Mouse (Mus musculus): ENCODE measurements around the gene Unc93b1. TPM values are rescaled to one million over a fixed set of nuclear protein-coding genes. Genes with fewer than 3 reads are reported as not detected.
A peak's percentile ranks its signal among the peaks of the same experiment; 100 is the strongest.

The Unc93b1 gene
- 5.1 and 8.0 TPM in 2 replicates for polyA plus RNA-seq (2016; fragmentation: Nextera tagmentation; extraction: Ambion mirVana)

DNA sequence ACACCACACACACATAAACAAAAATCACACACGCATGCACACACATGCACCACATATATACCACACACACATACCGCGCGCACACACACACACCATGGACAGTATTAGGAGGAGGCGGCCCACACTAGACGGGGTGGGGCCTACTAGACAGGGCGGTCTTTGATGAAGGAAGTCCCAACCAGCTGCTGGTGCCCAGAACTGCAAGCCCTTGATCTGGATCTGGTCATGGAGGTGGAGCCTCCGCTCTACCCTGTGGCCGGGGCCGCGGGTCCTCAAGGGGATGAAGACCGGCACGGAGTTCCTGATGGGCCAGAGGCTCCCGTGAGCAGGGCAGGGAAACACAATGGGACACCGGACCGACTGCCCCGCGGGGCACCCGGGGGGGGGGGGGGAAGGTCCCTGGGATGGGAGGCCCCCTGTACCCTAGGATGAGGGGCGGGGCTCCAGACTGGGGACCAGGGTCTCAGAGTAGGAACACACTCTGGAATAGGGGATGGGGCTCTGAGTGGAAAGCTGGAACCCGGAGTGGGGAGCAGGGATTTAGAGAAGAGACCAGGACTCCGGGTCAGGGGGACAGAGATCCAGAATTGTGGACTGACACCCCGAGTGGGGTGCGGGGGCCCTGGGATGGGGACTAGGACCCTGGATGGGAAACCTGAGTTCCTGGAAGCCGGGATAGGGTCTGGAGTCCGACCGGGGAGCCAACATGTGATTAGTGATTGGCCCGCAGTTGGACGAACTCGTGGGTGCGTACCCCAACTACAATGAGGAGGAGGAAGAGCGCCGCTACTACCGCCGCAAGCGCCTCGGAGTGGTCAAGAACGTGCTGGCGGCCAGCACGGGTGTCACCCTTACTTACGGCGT is at the start of gene Unc93b1:
Unc93b1 (plus strand) TSS at position 155 of the 864 bp plus-strand sequence.
- peak within 1 kb of the TSS; percentile 77 for H3K27ac ChIP-seq (replicated peaks)
- peak within 1 kb of the TSS; percentile 60 for H3K4me3 ChIP-seq
- H3K4me1 ChIP-seq = peaks cover 18% of the 10 kb centered on the region
- no peaks in the 10 kb centered on the region for H3K36me3 ChIP-seq
- peak; percentile 52 for DNase-seq (ENCODE audit: low spot score)
- H3K27me3 ChIP-seq (ENCODE audit: low read depth, poor library complexity, severe bottlenecking) = peaks cover 29% of the 10 kb centered on the region
- WGBS = 6% methylated on average over 42 of the region's 42 CpGs
- no peaks in the 10 kb centered on the region for H3K9me3 ChIP-seq (replicated peaks)

DNA sequence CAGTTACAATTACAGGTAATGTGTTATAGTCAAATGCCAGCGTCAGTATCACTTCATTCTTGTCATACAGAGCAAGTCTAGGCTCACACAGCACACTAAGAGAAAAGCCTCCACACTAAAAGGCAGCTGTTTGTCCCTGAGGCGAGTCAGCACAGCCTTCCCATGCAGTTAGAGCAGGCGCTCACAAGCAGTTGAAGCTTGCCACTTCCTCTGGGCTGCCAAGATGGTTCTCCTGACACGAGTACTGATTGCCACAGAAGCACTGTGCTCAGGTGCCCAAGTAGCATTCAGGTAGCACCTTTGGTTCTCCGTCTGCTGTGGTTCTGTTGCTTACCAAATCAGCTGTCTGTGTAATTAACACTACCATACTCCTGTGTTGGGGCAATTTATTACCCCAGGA is 45.9 kb upstream of the Unc93b1 start:
- H3K27me3 ChIP-seq (ENCODE audit: low read depth, poor library complexity, severe bottlenecking) = no peaks in the 10 kb centered on the region
- no peak overlapping the region for H3K27ac ChIP-seq (replicated peaks)
- H3K36me3 ChIP-seq = peaks cover 94% of the 10 kb centered on the region
- no peaks in the 10 kb centered on the region for H3K9me3 ChIP-seq (replicated peaks)
- H3K4me3 ChIP-seq = no peak overlapping the region
- no peak for DNase-seq (ENCODE audit: low spot score)
- no peaks in the 10 kb centered on the region for H3K4me1 ChIP-seq
- WGBS = 94% methylated on average over 5 of the region's 5 CpGs

DNA sequence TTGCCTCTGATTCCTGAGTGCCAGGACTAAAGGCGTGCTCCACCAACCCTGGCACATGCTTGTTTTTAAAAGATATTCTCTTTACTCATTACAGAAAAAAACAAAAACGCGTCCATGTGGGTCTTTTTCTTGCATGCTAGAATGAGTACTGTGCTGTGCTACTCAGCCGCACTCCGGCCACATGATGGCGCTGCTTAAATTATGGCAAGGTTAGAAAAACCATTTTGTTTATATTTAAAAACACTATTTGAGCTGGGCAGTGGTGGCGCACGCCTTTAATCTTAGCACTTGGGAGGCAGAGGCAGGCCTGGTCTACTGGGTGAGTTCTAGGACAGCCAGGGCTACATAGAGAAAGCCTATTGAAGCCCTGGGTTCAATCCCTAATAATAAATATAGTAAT is 44.8 kb upstream of the Unc93b1 start:
- Histone ChIP-seq H3K4me3 (no peak overlapping the region), H3K9me3 (replicated peaks) (no peaks in the 10 kb centered on the region), H3K27me3 (ENCODE audit: low read depth, poor library complexity, severe bottlenecking) (no peaks in the 10 kb centered on the region), H3K36me3 (peaks cover 94% of the 10 kb centered on the region), H3K4me1 (peaks cover 9% of the 10 kb centered on the region), H3K27ac (replicated peaks) (no peak overlapping the region)
- WGBS = 90% methylated on average over 8 of the region's 8 CpGs
- no peak for DNase-seq (ENCODE audit: low spot score)

DNA sequence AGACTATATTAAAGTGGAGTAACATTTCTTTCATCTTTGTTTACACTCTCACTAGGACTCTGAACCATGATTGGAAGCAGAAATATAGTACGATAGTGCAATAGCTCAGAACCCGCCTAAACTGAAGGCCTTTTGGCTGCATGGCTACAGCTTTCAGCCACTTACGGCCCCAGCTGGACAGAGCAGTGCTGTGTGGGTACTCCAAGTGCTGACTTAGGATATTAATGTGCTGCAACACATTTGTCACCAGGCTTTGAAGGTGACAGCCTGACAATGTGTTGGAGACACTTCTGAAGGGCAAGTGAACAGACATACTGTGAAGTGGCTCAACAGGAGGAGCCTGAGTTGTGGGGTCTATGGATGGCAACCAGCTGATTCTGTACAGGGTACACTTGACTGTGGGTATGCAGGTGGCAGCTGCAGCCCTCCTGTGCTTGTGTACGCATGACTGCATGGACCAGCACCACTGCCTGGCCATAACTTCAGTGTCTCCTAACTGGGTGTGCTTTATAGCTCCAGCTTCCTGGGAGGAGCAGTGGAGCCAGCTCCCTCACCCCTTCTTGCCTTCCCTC is 41.4 kb upstream of the Unc93b1 start:
- no peak overlapping the region for H3K4me3 ChIP-seq
- H3K27me3 ChIP-seq (ENCODE audit: low read depth, poor library complexity, severe bottlenecking) = no peaks in the 10 kb centered on the region
- peaks cover 89% of the 10 kb centered on the region for H3K36me3 ChIP-seq
- no peaks in the 10 kb centered on the region for H3K9me3 ChIP-seq (replicated peaks)
- DNase-seq (ENCODE audit: low spot score) = no peak
- H3K27ac ChIP-seq (replicated peaks) = no peak overlapping the region
- H3K4me1 ChIP-seq = peaks cover 23% of the 10 kb centered on the region
- 98% methylated on average over 4 of the region's 4 CpGs for WGBS

DNA sequence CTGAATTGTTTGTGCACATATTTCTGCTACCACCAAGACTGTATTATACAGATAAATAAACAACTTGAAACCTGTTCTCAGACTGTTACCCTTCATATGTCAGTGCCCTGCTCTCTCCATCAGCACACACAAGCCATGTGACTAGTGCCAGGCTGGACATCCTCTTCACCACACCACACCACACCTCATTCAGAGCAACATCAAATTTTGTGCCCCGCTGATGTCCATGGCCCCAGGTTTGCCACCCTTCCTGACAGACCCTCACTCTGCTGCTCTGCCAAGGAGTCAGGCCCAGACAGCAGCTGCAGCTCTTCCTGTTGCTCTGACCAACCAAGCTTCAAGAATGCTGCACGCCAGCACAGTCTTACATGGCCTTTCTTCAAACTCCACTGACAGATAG is 40.7 kb upstream of the Unc93b1 start:
- peaks cover 23% of the 10 kb centered on the region for H3K4me1 ChIP-seq
- H3K36me3 ChIP-seq = peaks cover 82% of the 10 kb centered on the region
- H3K4me3 ChIP-seq = no peak overlapping the region
- no peak for DNase-seq (ENCODE audit: low spot score)
- no peaks in the 10 kb centered on the region for H3K9me3 ChIP-seq (replicated peaks)
- no peaks in the 10 kb centered on the region for H3K27me3 ChIP-seq (ENCODE audit: low read depth, poor library complexity, severe bottlenecking)
- WGBS = 89% methylated on average over 2 of the region's 2 CpGs
- no peak overlapping the region for H3K27ac ChIP-seq (replicated peaks)

DNA sequence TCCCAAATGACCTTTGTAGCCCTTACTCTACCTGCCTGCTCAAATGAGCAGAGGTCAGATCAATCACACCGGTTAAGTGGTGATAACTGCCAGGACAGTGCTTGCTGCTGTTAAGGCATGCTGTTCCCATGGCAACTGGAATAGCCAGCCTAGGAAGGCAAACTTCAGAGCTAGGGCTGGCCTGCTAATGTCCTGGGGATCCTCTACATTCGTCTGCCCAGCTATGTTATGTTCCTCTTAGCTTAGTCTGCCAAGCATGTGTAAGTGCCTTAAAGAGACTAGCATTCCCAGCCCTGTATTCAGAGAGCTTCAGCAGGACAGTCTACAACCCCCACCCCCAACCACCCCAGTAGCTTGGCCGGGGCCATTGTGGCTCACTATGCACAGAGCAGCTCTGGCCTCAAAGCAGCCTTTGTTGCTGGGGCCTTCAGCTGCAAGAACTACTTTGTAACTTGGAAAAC is 39.8 kb upstream of the Unc93b1 start:
- no peaks in the 10 kb centered on the region for H3K27me3 ChIP-seq (ENCODE audit: low read depth, poor library complexity, severe bottlenecking)
- WGBS = 41% methylated on average over 3 of the region's 3 CpGs
- H3K4me3 ChIP-seq = no peak overlapping the region
- peak overlapping the region; percentile 74 for H3K27ac ChIP-seq (replicated peaks)
- peaks cover 74% of the 10 kb centered on the region for H3K36me3 ChIP-seq
- H3K4me1 ChIP-seq = peaks cover 23% of the 10 kb centered on the region
- peak; percentile 38 for DNase-seq (ENCODE audit: low spot score)
- no peaks in the 10 kb centered on the region for H3K9me3 ChIP-seq (replicated peaks)

DNA sequence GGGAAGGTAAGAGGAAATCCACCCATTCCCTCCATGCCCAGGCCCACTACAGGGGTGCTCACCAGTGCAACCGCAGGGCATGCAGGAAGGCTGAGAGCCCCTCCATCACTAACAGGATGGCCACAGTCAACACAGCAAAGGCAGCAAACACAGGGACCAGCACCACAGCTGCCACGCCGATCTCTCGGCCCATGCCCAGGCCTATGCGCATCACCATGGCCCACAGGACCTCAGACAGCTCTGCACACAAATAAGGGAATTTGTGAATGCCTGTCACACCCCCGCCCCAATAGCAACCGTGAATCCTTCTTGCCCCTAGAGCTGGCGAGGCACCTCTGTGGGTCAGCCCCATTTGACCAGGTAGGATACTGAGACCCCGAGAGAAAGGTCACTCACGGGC is 38.8 kb upstream of the Unc93b1 start:
- Histone ChIP-seq H3K27ac (replicated peaks) (peak overlapping the region; percentile 74), H3K4me3 (no peak overlapping the region), H3K9me3 (replicated peaks) (no peaks in the 10 kb centered on the region), H3K4me1 (peaks cover 23% of the 10 kb centered on the region), H3K36me3 (peaks cover 64% of the 10 kb centered on the region), H3K27me3 (ENCODE audit: low read depth, poor library complexity, severe bottlenecking) (no peaks in the 10 kb centered on the region)
- DNase-seq (ENCODE audit: low spot score) = no peak
- 94% methylated on average over 10 of the region's 10 CpGs for WGBS

DNA sequence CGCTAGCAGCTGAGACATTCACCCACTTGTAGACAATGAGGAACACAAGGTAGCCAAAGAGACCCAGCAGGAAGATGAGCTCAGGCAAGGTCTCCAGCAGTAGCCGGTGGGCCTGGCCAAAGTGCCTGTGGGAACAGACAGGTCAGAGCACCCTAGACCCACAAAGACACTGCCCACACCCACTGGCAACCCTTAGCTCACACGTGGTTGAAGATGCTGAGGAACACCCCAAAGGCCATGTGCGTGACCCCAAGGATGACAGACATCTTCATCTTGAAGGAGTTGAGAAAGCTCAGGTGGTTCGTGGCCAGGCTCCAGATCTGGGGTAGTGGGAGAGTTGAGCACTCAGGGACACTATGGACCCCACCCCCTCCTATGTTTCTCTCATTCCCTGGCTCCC is 37.4 kb upstream of the Unc93b1 start:
- H3K9me3 ChIP-seq (replicated peaks) = no peaks in the 10 kb centered on the region
- H3K36me3 ChIP-seq = peaks cover 58% of the 10 kb centered on the region
- H3K27ac ChIP-seq (replicated peaks) = no peak overlapping the region
- no peaks in the 10 kb centered on the region for H3K27me3 ChIP-seq (ENCODE audit: low read depth, poor library complexity, severe bottlenecking)
- DNase-seq (ENCODE audit: low spot score) = no peak
- WGBS = 88% methylated on average over 5 of the region's 5 CpGs
- H3K4me3 ChIP-seq = no peak overlapping the region
- H3K4me1 ChIP-seq = peaks cover 23% of the 10 kb centered on the region

DNA sequence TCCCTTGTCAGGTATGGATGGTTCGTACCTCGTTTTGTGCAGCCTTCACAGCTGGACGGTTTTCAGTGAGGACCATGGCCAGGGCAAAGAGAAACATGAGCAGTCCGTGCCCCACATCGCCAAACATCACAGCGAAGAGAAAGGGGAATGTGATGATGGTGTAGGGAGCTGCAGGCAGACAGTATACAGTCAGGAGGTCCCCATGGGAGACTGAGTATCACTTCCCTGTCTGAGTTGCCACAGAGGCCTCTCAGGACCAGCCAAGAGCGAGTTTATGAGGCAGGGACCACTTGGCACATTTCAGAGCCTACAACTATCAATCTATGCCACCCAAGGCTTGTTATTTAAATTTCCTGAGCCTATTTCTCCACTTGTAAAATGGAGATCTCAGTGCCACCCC is 36.0 kb upstream of the Unc93b1 start:
- H3K4me3 ChIP-seq = no peak overlapping the region
- no peak overlapping the region for H3K27ac ChIP-seq (replicated peaks)
- WGBS = 79% methylated on average over 7 of the region's 7 CpGs
- peaks cover 7% of the 10 kb centered on the region for H3K27me3 ChIP-seq (ENCODE audit: low read depth, poor library complexity, severe bottlenecking)
- no peak for DNase-seq (ENCODE audit: low spot score)
- H3K36me3 ChIP-seq = peaks cover 51% of the 10 kb centered on the region
- H3K9me3 ChIP-seq (replicated peaks) = no peaks in the 10 kb centered on the region
- H3K4me1 ChIP-seq = peaks cover 34% of the 10 kb centered on the region

DNA sequence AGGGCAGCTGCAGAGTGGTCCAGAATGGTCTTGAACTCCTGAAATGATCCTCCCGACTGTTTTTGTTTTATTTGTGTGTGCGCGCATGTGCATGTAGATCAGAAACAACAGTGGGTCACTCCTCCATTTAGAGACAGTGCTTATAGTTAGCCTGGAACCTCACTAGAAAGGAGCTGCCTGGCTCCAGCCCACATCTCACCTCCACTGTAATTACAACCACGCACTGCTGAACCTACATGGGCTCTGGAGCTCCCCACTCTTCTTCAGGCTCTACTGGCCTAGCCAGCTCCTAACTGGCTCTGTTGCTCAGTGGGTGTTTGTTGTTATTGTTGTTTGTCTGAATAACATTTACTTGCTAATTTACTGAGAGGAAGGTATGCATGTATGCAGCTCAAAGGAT is 35.4 kb upstream of the Unc93b1 start:
- Histone ChIP-seq H3K36me3 (peaks cover 44% of the 10 kb centered on the region), H3K27me3 (ENCODE audit: low read depth, poor library complexity, severe bottlenecking) (peaks cover 11% of the 10 kb centered on the region), H3K9me3 (replicated peaks) (no peaks in the 10 kb centered on the region), H3K27ac (replicated peaks) (no peak overlapping the region), H3K4me1 (peaks cover 37% of the 10 kb centered on the region), H3K4me3 (no peak overlapping the region)
- WGBS = 97% methylated on average over 4 of the region's 4 CpGs
- no peak for DNase-seq (ENCODE audit: low spot score)

DNA sequence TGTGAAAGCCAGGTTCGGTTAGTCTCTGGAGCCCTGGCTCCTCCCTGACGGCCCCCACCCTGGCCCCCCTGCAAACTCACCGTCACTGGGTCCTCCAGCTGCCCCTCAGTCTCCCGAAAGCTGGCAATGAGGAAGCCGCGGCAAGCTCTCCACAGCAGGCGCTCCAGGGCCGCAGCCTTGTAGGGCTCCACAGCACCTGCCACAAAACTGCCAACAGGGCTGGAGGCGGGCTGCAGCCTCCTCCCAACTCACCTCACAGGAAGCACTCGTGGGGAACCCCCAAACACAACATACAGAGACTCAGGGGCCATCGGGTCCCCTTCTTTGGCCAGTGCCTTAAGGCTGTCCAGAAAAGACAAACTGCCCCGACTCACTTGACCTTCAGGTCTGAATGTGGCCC is 32.0 kb upstream of the Unc93b1 start:
- DNase-seq (ENCODE audit: low spot score) = no peak
- 0 out of 2 replicates have a peak overlapping the region, but pooled peaks have one; percentile 5 for H3K27ac ChIP-seq (replicated peaks)
- peaks cover 26% of the 10 kb centered on the region for H3K27me3 ChIP-seq (ENCODE audit: low read depth, poor library complexity, severe bottlenecking)
- H3K9me3 ChIP-seq (replicated peaks) = no peaks in the 10 kb centered on the region
- peaks cover 18% of the 10 kb centered on the region for H3K36me3 ChIP-seq
- H3K4me3 ChIP-seq = no peak overlapping the region
- H3K4me1 ChIP-seq = peaks cover 46% of the 10 kb centered on the region
- WGBS = 80% methylated on average over 12 of the region's 12 CpGs

DNA sequence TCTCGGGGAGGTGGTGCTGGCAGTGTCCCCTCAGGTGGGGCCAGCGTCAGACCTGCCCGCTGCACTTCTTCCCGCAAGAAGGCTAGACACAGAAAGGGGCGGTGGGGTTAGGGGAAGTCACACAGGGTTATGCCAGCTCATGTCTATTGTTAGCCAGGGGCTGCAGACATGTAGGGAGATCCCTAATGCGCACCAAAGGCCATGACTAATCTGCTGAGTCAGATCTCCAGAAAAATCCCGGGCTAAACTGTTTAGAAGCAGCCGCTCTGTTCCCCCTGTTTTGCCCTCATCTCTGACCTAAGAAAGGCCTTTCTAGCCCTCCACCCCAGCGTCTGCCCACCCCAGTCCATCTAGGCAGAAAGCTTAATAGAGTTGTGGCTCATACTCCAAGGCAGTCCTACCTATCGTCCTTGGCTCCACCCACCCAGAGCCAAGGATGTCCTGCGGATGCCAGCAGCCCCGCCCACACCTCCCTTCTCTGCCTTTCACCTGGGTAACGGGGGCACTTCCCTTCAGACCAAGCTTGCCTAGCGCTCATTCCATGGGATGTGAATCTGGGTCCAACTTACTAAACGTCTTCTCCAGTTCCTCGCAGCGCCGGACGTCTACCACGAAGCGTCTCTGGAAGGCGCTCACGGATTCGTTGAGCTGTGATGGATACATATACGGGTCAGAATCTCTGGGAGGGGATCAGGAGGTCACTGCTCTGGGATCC is 31.2 kb upstream of the Unc93b1 start:
- H3K4me1 ChIP-seq = peaks cover 46% of the 10 kb centered on the region
- H3K9me3 ChIP-seq (replicated peaks) = no peaks in the 10 kb centered on the region
- H3K4me3 ChIP-seq = no peak overlapping the region
- H3K27ac ChIP-seq (replicated peaks) = peak overlapping the region; percentile 9; the same call in 1 of the 2 replicates
- peaks cover 26% of the 10 kb centered on the region for H3K36me3 ChIP-seq
- peaks cover 26% of the 10 kb centered on the region for H3K27me3 ChIP-seq (ENCODE audit: low read depth, poor library complexity, severe bottlenecking)
- 59% methylated on average over 25 of the region's 25 CpGs for WGBS
- no peak for DNase-seq (ENCODE audit: low spot score)

DNA sequence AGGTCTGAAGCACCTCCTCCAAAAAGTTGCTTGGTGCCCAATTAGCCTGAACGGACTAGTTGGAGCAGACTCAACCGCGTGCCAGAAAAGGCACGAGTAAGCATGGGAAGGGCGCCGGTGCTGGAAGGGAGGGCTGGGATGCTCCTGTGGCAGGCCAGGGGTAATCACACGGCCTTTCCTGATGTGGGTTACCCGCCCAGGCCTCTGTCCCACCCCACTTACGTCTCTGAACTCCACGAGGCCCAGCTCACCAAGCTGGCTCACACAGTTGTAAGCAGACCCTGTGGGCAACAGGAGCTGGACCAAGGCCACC is 30.7 kb upstream of the Unc93b1 start:
- DNase-seq (ENCODE audit: low spot score) = no peak
- no peaks in the 10 kb centered on the region for H3K9me3 ChIP-seq (replicated peaks)
- H3K4me1 ChIP-seq = peaks cover 46% of the 10 kb centered on the region
- no peak overlapping the region for H3K27ac ChIP-seq (replicated peaks)
- peaks cover 31% of the 10 kb centered on the region for H3K36me3 ChIP-seq
- 68% methylated on average over 10 of the region's 10 CpGs for WGBS
- H3K27me3 ChIP-seq (ENCODE audit: low read depth, poor library complexity, severe bottlenecking) = peaks cover 26% of the 10 kb centered on the region
- no peak overlapping the region for H3K4me3 ChIP-seq
